ENCODE assay signal across 20 mouse cellular contexts in genomic region chr7:19764581-19764980, GRCm38 (mm10). TPM values are rescaled to one million over a fixed set of nuclear protein-coding genes. Genes with fewer than 3 reads are reported as not detected.
"Had no signal": no experiment of that assay in that cellular context is flagged by ENCODE, and none has a peak within 500 bp of the region (broad histone marks: within the 10 kb centered on the region; RNA-seq: fewer than 3 reads in every experiment).

No protein-coding gene starts in this region.

- H3K27ac ChIP-seq: lung, embryonic 15.5 days; macrophage; midbrain, embryonic 13.5 days; midbrain, embryonic 15.5 days; neural tube, embryonic 13.5 days; neural tube, embryonic 15.5 days had no signal

- H3K4me3 ChIP-seq: lung, embryonic 15.5 days; megakaryocyte, embryonic 14.5 days; midbrain, embryonic 13.5 days; midbrain, embryonic 15.5 days; neural tube, embryonic 13.5 days; neural tube, embryonic 15.5 days had no signal

- ATAC-seq: midbrain, embryonic 13.5 days; midbrain, embryonic 15.5 days had no signal

- H3K36me3 ChIP-seq: midbrain, embryonic 13.5 days; midbrain, embryonic 15.5 days; neural tube, embryonic 13.5 days; neural tube, embryonic 15.5 days had no signal

- H3K9me3 ChIP-seq: lung, embryonic 15.5 days; megakaryocyte, embryonic 14.5 days; midbrain, embryonic 13.5 days; midbrain, embryonic 15.5 days; neural tube, embryonic 13.5 days; neural tube, embryonic 15.5 days had no signal

- H3K27me3 ChIP-seq: lung, embryonic 15.5 days had no signal

- DNase-seq: lung, adult 2 months; lung, postnatal 14 days; retina, postnatal 1 day; right cerebral cortex, adult 18-20 months; right cerebral cortex, postnatal 25 days; right cerebral cortex, postnatal 4 days; spleen, adult 18-20 months; thymus, adult 18-20 months; thymus, postnatal 14 days; thymus, postnatal 36 days had no signal

- H3K9ac ChIP-seq: lung, embryonic 15.5 days; midbrain, embryonic 13.5 days; midbrain, embryonic 15.5 days; neural tube, embryonic 13.5 days; neural tube, embryonic 15.5 days had no signal

- H3K4me1 ChIP-seq: megakaryocyte, embryonic 14.5 days had no signal

- H3K4me2 ChIP-seq: lung, embryonic 15.5 days; midbrain, embryonic 11.5 days; midbrain, embryonic 13.5 days; midbrain, embryonic 15.5 days; neural tube, embryonic 13.5 days; neural tube, embryonic 15.5 days had no signal

RNA-seq across cellular contexts. Expression of gene Bcam, which starts 6.2 kb away (rescaled TPM):
- total RNA-seq: megakaryocyte progenitor cell, adult 5-6 weeks; monocyte, adult 5-6 weeks had no signal

RNA-seq across cellular contexts. Expression of gene Nectin2, which starts 14.3 kb away (rescaled TPM):
- total RNA-seq: monocyte, adult 5-6 weeks had no signal

RNA-seq across cellular contexts. Expression of gene Cblc, which starts 32.0 kb away (rescaled TPM):
- total RNA-seq: megakaryocyte progenitor cell, adult 5-6 weeks; monocyte, adult 5-6 weeks had no signal
- polyA plus RNA-seq: macrophage; midbrain, embryonic 11.5 days; neural tube, embryonic 13.5 days had no signal
